Mouse (Mus musculus) megakaryocyte, embryonic 14.5 days (primary cell): Measurements from ENCODE around the gene Tfap2a.

Experiments
- FLI1 ChIP-seq: IDR thresholded peaks from 2 replicates; pipeline ENCODE4 v1.6.1; 2012; ENCODE audit warnings: low read length, inconsistent platforms, mixed read lengths
- GATA1 ChIP-seq: IDR thresholded peaks from 3 replicates; pipeline ENCODE4 v1.6.1; 2012; ENCODE audit warnings: mixed read lengths, low read length, inconsistent platforms, borderline replicate concordance

DNA sequence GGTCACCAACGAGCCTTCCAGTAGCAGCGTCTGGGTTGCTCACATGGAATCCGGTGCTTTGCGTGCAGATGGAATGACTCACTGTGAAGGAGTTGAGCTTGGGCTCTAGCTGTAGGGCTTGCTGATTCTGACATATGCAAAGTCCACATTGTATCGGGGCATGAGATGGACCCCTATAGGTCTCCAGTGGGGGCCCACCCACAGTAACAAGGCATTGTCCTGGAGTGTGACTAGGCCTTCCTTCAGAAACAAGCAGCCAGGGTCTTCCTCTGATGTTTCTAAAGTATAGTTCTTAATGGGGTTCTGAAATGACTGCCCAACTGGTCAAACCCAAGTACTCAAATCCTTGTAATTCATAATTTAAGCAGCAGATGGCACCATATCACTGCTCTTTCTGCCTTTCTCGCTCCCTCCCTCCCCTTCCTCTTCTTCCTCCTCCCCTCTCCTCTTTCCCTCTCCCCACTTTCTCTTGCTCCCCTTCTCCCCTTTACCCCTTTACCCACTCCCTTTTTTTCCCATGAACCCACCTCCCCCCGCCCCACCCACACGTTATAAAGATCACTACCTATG, 46.1 kb upstream of the Tfap2a start:
- TF ChIP-seq GATA1 (no peak), FLI1 (no peak)
